Mouse (Mus musculus) cerebellum, adult 2 months (tissue): ENCODE measurements at regions not wholly inside any gene's neighbourhood (a gene's known extent, or its start where the extent isn't known, plus 50 kb on each side); places are given as distances from the start of the nearest gene placed in this dataset.

Experiments
- CTCF ChIP-seq: fragments of 200-500 bp; IDR thresholded peaks from 2 replicates; pipeline ENCODE4 v1.5.1; 2011; ENCODE audit warnings: low read depth, mild to moderate bottlenecking, control low read depth, low read length, moderate library complexity, borderline replicate concordance; ENCODE audit not compliant: insufficient read depth
- POLR2A ChIP-seq: fragments of 200-500 bp; IDR thresholded peaks from 2 replicates; pipeline ENCODE4 v1.6.1; 2011; ENCODE audit warnings: low read length, control low read depth, borderline replicate concordance; ENCODE audit not compliant: insufficient read depth

DNA sequence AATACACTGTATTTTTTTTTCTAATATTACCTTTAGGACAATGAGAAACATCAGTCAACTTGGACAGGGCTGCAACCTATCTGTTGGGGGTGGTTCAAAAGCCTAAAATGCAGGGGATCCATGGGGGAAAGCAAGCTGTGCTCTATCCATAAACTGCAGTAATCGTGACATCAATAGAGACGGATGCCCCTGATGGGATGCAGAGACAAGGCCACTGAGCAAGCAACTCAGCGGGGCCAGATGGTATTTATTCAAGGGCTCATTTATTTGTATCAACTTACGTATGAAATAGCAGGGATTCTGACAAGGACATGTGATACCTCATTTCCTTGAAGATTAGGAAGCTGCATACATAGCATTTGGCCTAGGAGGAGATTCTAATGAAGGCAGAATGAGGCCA, 673.5 kb upstream of the A1bg start:
- TF ChIP-seq POLR2A, result no peak
- no peak for TF ChIP-seq CTCF
